Mouse (Mus musculus): Measurements from ENCODE around the gene Cadps. TPM values are rescaled to one million over a fixed set of nuclear protein-coding genes. Genes with fewer than 3 reads are reported as not detected.

Cadps gene
- total and polyA plus RNA-seq, 3 experiments = 0.04 to 0.07 TPM; not detected in 1

GRCm38 (mm10) chr14:12560233-12560577 lies 262.7 kb downstream of the Cadps start:
- TF ChIP-seq MYC (IDR thresholded peaks at IDR 0.05; ENCODE audit: low read depth, low read length) (no peak), MAX (IDR thresholded peaks at IDR 0.05; ENCODE audit: low read length) (no peak), CTCF (conservative IDR thresholded peaks at IDR 0.05 in 1 of 2, IDR thresholded peaks at IDR 0.05 in 1 of 2; ENCODE audit: low read depth in 2 of 2, low read length in 2 of 2) (no peak), POLR2AphosphoS2 (IDR thresholded peaks at IDR 0.05; ENCODE audit: low read depth, low read length) (no peak), GABPA (IDR thresholded peaks at IDR 0.05; ENCODE audit: insufficient replicate concordance, low read depth, low read length) (no peak), ZNF384 (IDR thresholded peaks at IDR 0.05; ENCODE audit: low read depth, low read length) (no peak), ZMIZ1 (IDR thresholded peaks at IDR 0.05; ENCODE audit: low read depth, low read length) (no peak)
- Histone ChIP-seq H3K79me2 (replicated peaks; ENCODE audit: control insufficient read depth, extremely low read depth, insufficient read depth, poor library complexity, severe bottlenecking) (no peaks in the 10 kb centered on the region), H3K27me3 (replicated peaks) (no peaks in the 10 kb centered on the region), H3K4me2 (ENCODE audit: insufficient read depth, low read depth, poor library complexity, severe bottlenecking) (no peak overlapping the region), H3K27ac (ENCODE audit: insufficient read depth, low read depth) (no peak overlapping the region), H3K36me3 (replicated peaks in 1 of 2; ENCODE audit: control insufficient read depth in 1 of 2, insufficient read depth in 1 of 2, low read length in 1 of 2) (no peaks in the 10 kb centered on the region), H3K9ac (ENCODE audit: insufficient read depth, low read depth) (no peak overlapping the region), H3K9me3 (replicated peaks; ENCODE audit: low read length) (no peaks in the 10 kb centered on the region), H3K4me3 (replicated peaks in 1 of 3; ENCODE audit: low read depth in 2 of 3, low read length in 2 of 3, poor library complexity in 1 of 3) (no peak overlapping the region), H3K4me1 (ENCODE audit: control insufficient read depth in 1 of 2, insufficient read depth in 2 of 2) (peaks cover 0 to 4% of the 10 kb centered on the region in 2 experiments; a peak in 1 of 4 replicates)
- dilution Hi-C loops (cut with MboI; ENCODE audit: extremely low pct_ligation_motif_present, extremely low pct_unique_long_range_greater_than_20kb, low sequenced_read_pairs) (no loop called here), in situ Hi-C loops (cut with MboI; ENCODE audit: low pct_ligation_motif_present, low pct_unique_long_range_greater_than_20kb, low sequenced_read_pairs) (no loop called here)
- DNase-seq (ENCODE audit: extremely low read depth) = no peak

GRCm38 (mm10) chr14:12559574-12560232 lies 263.2 kb downstream of the Cadps start:
- Histone ChIP-seq H3K4me2 (ENCODE audit: insufficient read depth, low read depth, poor library complexity, severe bottlenecking) (no peak overlapping the region), H3K9me3 (replicated peaks; ENCODE audit: low read length) (no peaks in the 10 kb centered on the region), H3K36me3 (replicated peaks in 1 of 2; ENCODE audit: control insufficient read depth in 1 of 2, insufficient read depth in 1 of 2, low read length in 1 of 2) (no peaks in the 10 kb centered on the region), H3K27me3 (replicated peaks) (no peaks in the 10 kb centered on the region), H3K9ac (ENCODE audit: insufficient read depth, low read depth) (no peak overlapping the region), H3K27ac (ENCODE audit: insufficient read depth, low read depth) (no peak overlapping the region), H3K4me1 (ENCODE audit: control insufficient read depth in 1 of 2, insufficient read depth in 2 of 2) (peaks cover 0 to 4% of the 10 kb centered on the region in 2 experiments; a peak in 1 of 4 replicates), H3K4me3 (replicated peaks in 1 of 3; ENCODE audit: low read depth in 2 of 3, low read length in 2 of 3, poor library complexity in 1 of 3) (no peak overlapping the region), H3K79me2 (replicated peaks; ENCODE audit: control insufficient read depth, extremely low read depth, insufficient read depth, poor library complexity, severe bottlenecking) (no peaks in the 10 kb centered on the region)
- TF ChIP-seq BHLHE40 (IDR thresholded peaks at IDR 0.05; ENCODE audit: low read depth, low read length) (no peak), CHD2 (IDR thresholded peaks at IDR 0.05; ENCODE audit: low read length) (no peak), JUN (IDR thresholded peaks at IDR 0.05; ENCODE audit: insufficient read depth, low read depth, low read length) (no peak), NELFE (IDR thresholded peaks at IDR 0.05; ENCODE audit: low read depth, low read length) (no peak), MAFK (IDR thresholded peaks at IDR 0.05; ENCODE audit: insufficient replicate concordance, low read length) (no peak), UBTF (IDR thresholded peaks at IDR 0.05; ENCODE audit: low read depth, low read length) (no peak), POLR2A (IDR thresholded peaks at IDR 0.05; ENCODE audit: low read depth, low read length) (no peak), EP300 (IDR thresholded peaks at IDR 0.05; ENCODE audit: low read length) (no peak), USF1 (IDR thresholded peaks at IDR 0.05; ENCODE audit: low read depth, low read length) (no peak), USF2 (conservative IDR thresholded peaks at IDR 0.05; ENCODE audit: low read depth, low read length) (no peak), ZMIZ1 (IDR thresholded peaks at IDR 0.05; ENCODE audit: low read depth, low read length) (no peak), RAD21 (IDR thresholded peaks at IDR 0.05; ENCODE audit: low read depth, low read length) (no peak)
- in situ Hi-C loops (cut with MboI; ENCODE audit: low pct_ligation_motif_present, low pct_unique_long_range_greater_than_20kb, low sequenced_read_pairs) (no loop called here), dilution Hi-C loops (cut with MboI; ENCODE audit: extremely low pct_ligation_motif_present, extremely low pct_unique_long_range_greater_than_20kb, low sequenced_read_pairs) (no loop called here)
- no peak for DNase-seq (ENCODE audit: extremely low read depth)
